Mouse (Mus musculus) right cerebral cortex, postnatal 14 days (tissue): ENCODE results near the gene Chrnd.

Source experiments
- DNase-seq: peaks from one replicate; pipeline ENCODE4 v3.0.0; 2022

Gene Chrnd

GRCm38 (mm10) chr1:87190429-87190828 lies at the start of gene Chrnd:
Gene Chrnd, plus strand, starts transcription at chr1:87190607.
- DNase-seq: no peak

- no peak for DNase-seq
Measured at GRCm38 (mm10) chr1:87141550-87141949, 48.9 kb upstream of the Chrnd start.

DNA sequence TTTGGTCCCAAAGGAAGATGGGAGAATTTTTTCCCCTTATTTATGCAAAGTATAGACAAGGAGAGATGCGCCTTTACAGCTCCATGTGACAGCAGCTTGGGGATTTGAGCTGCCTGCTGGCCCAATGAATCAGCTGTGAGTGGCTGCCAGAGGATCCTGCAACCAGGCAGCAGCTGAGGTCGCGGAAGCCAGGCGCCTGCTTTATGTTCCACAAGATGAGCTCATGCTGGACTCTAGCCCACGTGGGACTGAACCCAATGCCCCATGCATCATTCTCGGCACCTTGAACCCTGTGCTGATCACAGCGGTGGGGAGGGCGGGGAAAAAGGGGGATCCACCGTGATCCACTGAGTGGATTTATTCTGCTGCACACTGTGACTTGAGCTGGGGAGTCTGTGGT lies 48.0 kb upstream of the Chrnd start:
- no peak for DNase-seq

- no peak for DNase-seq
Measured at GRCm38 (mm10) chr1:87143141-87143540, 47.3 kb upstream of the Chrnd start.

DNA sequence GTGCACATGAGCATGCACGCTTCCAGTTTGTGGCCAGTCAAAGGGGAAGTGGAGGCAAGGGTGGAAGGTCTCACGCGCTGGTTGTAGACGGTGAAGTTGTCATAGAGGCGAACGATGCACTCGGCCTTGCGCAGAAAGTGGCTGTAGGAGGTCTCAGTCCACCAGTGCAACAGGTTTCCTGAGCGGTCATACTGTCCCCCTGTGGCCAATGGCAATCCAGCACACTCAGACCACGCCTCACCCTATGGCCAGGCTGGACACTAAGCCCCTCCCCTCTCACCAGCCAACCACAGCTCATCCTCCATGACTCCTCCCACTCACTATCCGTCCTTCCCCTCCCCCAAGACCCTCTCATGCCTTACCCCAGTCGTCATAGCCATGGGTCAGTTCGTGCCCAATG lies 41.0 kb upstream of the Chrnd start:
- DNase-seq: no peak

DNA sequence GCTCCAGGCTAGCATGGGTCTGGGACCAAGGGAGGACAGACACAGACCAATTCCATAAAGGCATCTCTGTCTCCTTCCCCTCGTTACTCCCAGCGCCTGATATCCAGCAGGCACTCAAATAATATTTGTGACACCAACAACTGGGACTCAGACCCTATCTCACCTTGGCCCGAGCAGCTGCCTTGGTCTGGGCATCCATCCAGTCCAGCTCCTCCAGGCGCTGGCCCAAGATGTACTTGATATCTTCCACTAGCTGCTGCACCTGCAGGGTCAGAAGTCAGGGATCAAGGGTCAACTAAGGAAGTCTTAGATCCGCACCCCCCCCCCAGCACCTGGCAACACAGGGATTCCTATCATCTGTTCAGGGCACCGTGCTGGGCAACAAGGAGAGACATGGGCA lies 39.1 kb upstream of the Chrnd start:
- no peak for DNase-seq

DNA sequence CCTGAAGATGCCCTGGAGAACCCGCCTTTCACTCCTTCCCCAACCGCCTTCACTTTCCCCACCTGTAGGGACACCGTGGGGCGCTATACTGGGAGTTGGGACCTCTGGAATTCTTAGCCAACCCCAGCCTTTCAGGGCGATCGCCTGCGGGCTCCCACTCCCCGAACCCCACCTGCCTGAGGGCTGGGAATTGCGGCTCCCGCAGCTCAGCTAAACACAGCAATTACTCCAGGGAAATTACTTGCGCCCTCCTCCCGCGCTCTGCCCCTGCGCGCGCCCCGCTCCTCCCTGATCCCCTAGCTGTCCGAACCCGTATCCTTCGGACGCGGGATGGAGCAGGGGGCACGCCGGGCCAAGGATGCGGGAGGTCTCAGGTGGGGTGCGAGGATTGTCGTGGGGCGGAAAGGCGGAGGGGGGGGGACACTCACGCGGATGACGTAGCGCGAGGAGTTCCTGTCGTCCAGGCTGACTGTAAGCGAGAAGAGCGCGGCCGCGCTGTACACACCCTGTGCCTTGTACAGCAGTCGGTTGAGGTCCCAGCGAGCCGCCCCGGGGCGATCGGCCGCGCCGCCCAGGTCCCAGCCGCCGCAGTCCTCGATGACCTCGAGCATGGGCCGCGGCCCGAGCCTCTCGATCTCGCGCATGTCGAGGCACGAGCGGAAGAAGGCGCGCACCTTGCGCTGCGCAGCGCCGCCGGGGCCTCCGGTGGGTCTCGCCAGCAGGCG lies 36.5 kb upstream of the Chrnd start:
- no peak for DNase-seq

- no peak for DNase-seq
Measured at GRCm38 (mm10) chr1:87154501-87155120, 35.8 kb upstream of the Chrnd start.

GRCm38 (mm10) chr1:87155531-87156198 lies 34.7 kb upstream of the Chrnd start:
- DNase-seq: peak; percentile 37

GRCm38 (mm10) chr1:87156199-87156587 lies 34.2 kb upstream of the Chrnd start, which contains the start of gene Ecel1:
Gene Ecel1, minus strand, starts transcription at chr1:87156521.
- no peak for DNase-seq

DNA sequence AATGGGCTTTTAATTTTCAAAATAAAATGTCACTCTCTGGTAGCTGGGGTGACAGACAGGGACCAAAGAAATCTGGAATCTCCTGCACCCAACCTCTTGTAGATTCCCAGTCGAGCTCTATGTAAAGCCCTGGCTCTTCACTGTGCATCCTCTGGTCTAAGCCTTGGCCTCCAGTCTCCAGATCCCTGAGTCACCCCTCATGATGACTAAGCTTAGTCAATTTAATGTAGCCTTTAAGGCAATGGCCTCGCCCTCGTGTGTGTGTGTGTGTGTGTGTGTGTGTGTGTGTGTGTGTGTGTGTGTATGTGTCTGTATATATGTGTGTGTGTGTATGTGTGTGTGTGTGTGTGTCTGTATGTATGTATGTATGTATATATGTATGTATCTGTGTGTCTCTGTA lies 31.0 kb upstream of the Chrnd start:
- no peak for DNase-seq

DNA sequence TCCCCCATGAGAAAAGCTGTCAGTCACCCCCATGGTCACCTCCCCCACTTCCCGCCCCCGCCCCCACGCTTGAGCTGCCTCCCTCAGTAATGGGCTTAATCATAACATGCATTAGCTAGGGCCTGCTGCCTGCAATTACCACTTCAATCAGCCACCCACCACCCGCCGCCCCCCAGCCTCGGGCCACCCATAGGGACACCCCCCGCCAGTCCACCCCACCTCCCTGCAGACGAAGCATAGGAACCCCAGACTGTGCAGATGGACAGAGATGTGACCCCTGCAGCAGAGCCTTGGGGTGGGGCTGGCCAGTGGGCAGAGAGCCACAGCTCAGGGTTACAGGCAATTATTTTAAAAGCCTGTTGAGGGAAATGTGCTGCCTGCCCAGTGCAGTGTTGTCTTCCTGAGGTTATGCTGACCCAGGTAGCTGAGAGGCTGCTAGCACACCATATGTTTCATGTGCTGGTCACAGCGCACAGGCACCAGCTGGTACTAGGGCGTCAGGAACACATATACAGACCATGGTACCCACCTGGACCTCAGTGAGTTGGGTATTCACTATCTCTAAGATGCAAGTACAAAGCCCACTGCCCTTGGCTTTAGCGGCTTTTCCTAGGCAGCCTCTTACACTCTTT lies 26.1 kb upstream of the Chrnd start:
- DNase-seq: no peak

GRCm38 (mm10) chr1:87164796-87165184 lies 25.6 kb upstream of the Chrnd start:
- DNase-seq: no peak

DNA sequence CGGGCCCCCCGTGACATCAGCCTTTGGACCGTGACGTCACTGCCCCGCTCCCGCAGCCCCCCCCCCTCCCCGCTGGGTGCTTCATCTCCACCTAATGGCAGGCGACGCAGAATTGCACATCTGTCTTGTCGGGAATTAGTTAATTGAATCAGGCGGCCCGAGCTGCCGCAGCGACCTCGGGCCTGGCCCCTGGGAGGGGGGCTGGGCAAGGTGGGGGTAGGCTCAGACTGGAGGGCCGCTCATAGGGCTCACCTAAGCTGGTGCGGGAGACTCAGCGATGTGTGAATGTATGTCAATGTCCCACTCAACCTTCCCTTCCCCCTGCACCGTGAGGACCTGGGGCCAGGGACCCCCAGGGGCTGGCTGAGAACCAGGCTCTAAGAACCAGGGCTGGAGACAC lies 19.9 kb upstream of the Chrnd start:
- no peak for DNase-seq

- no peak for DNase-seq
Measured at GRCm38 (mm10) chr1:87171312-87171711, 19.1 kb upstream of the Chrnd start.

DNA sequence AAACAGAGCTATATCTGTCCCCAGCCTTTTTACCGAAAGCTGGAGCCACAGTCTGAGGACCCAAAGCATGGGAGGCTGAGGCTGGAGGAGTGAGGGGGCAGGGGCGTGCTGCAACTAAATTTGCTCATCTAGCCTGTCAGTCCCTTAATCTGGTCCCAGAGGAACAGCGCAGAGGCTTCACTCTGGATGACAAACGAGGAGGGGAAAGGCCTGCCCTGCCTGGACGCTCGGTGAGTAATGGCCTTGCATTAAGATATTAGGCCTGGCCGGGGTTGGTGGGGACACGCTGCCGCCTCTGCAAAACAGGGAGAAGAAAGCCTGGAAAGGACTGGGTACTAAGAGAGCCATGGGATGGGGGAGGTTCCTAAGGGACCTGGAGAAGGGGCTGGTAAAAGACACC lies 18.1 kb upstream of the Chrnd start:
- no peak for DNase-seq

GRCm38 (mm10) chr1:87174006-87174955 lies 16.1 kb upstream of the Chrnd start:
- peak; percentile 50 for DNase-seq

GRCm38 (mm10) chr1:87175852-87176292 lies 14.5 kb upstream of the Chrnd start:
- DNase-seq: peak; percentile 70

- DNase-seq: no peak
Measured at GRCm38 (mm10) chr1:87180896-87181295, 9.5 kb upstream of the Chrnd start.

DNA sequence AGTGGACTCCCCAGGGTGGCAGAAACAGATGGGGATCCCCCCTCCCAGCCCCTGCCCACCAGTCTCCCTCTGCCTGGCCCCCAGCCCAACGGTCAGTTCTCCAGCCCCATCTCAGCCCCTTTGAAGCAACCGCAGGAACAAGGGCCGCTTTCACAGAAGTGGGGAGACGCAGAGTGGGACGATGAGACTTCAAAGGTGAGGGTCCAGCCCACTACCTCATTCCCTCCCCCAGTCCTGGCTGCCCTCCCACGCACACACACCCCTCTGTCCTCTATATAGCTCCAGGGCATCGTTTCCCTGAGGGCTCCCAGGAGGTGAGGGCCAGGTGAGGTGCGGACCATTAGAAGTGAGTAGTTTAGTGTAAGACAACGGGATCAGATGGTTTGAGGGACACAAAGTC lies 7.4 kb upstream of the Chrnd start, which contains the start of gene Prss56:
Gene Prss56, plus strand, starts transcription at position 301 of the 400 bp plus-strand sequence.
- no peak for DNase-seq

DNA sequence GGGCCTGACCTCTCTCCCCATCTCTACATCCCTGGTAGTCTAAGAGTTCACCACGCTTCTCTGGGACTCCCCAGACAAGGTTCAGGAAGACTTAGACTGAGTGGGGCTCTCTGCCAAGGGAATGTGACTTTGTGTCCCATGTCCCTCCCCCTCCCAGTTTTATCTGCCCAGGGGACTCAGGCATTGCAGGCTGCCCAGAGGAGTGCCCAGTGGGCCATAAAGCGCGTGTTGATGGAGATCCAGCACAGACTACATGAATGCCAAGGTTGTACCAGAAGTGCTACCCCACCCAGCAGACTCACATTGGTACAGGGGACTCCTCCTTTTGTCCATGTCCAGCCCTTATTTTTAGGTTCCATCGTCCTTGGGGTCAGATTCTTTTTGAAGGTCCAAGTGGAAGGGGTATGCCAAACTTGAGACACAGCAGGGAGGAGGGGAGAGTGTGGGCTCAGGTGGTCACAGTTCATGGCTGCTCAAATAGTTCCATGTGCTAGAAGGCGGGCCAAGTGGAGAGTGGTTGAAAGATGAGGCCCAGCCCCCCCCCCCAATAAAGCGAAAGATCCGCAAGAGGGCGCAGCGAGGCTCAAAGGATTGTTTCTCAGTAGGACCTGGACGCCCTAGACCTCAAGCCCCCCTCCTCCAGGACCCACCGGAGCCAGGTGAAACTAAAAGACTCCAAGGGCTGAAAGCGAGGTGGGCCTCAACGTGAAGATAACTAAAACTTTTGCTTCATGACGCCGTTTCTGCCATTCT lies 6.2 kb upstream of the Chrnd start:
- no peak for DNase-seq

DNA sequence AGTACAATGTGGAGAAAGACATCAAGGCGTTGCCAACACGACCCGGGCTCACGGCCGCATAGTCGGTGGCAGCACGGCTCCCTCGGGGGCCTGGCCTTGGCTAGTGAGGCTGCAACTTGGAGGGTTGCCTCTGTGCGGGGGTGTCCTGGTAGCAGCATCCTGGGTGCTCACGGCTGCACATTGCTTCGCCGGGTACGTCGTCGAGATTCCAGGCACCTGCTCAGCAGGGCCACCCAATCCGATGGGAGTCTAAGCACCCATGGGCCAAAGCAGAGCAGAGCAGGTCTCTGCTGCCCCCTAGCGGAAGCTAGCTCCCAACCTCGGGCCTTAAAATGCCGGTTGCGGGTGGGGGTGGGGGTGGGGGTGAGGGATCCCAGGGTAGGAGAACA lies 5.7 kb upstream of the Chrnd start:
- DNase-seq: peak; percentile 89
